Mouse (Mus musculus): ENCODE measurements around the gene Galnt6. TPM values are rescaled to one million over a fixed set of nuclear protein-coding genes. Genes with fewer than 3 reads are reported as not detected.

Gene Galnt6
- polyA plus RNA-seq, 1 experiment from 2014 or later, result 0.22 TPM

- no peak for ATAC-seq (replicated peaks)
- H3K4me2 ChIP-seq, result peak overlapping the region; percentile 55
- no peaks in the 10 kb centered on the region for H3K27me3 ChIP-seq (replicated peaks)
- no peaks in the 10 kb centered on the region for H3K36me3 ChIP-seq (replicated peaks)
- H3K27ac ChIP-seq, result peak overlapping the region; percentile 87
- WGBS, result 44% methylated on average over 8 of the region's 8 CpGs
- H3K4me3 ChIP-seq, result peak overlapping the region; percentile 70
- H3K4me1 ChIP-seq, result peaks cover 25% of the 10 kb centered on the region
- H3K9me3 ChIP-seq, result no peaks in the 10 kb centered on the region
- H3K9ac ChIP-seq, result peak overlapping the region; percentile 74
Measured at GRCm38 (mm10) chr15:100762649-100763048, 33.5 kb upstream of the Galnt6 start.

GRCm38 (mm10) chr15:100761419-100762185 lies 32.4 kb upstream of the Galnt6 start, which contains the start of gene Slc4a8:
TSS of gene Slc4a8 (plus strand) at chr15:100761747.
- under 1% methylated on average over 64 of the region's 64 CpGs for WGBS
- no peaks in the 10 kb centered on the region for H3K27me3 ChIP-seq (replicated peaks)
- no peaks in the 10 kb centered on the region for H3K36me3 ChIP-seq (replicated peaks)
- H3K4me1 ChIP-seq, result peaks cover 25% of the 10 kb centered on the region
- H3K9me3 ChIP-seq, result no peaks in the 10 kb centered on the region
- peak within 1 kb of the TSS; percentile 87 for H3K27ac ChIP-seq
- ATAC-seq (replicated peaks), result peak; percentile 97
- H3K4me3 ChIP-seq, result peak within 1 kb of the TSS; percentile 70
- peak within 1 kb of the TSS; percentile 55 for H3K4me2 ChIP-seq
- H3K9ac ChIP-seq, result peak within 1 kb of the TSS; percentile 74

- Histone ChIP-seq H3K4me1 (peaks cover 25% of the 10 kb centered on the region), H3K9ac (peak overlapping the region; percentile 12; the same call in 1 of the 2 replicates), H3K9me3 (no peaks in the 10 kb centered on the region), H3K27me3 (replicated peaks) (no peaks in the 10 kb centered on the region), H3K36me3 (replicated peaks) (no peaks in the 10 kb centered on the region), H3K4me3 (peak overlapping the region; percentile 70), H3K4me2 (peak overlapping the region; percentile 55), H3K27ac (peak overlapping the region; percentile 87)
- 8% methylated on average over 9 of the region's 9 CpGs for WGBS
- peak; percentile 55 for ATAC-seq (replicated peaks)
Measured at GRCm38 (mm10) chr15:100761036-100761418, 31.9 kb upstream of the Galnt6 start.

GRCm38 (mm10) chr15:100759286-100759685 lies 30.1 kb upstream of the Galnt6 start:
- ATAC-seq (replicated peaks), result no peak
- no peaks in the 10 kb centered on the region for H3K9me3 ChIP-seq
- H3K27ac ChIP-seq, result no peak overlapping the region
- H3K4me1 ChIP-seq, result peaks cover 30% of the 10 kb centered on the region
- H3K4me3 ChIP-seq, result no peak overlapping the region
- WGBS, result 86% methylated on average over 10 of the region's 10 CpGs
- H3K4me2 ChIP-seq, result no peak overlapping the region
- H3K36me3 ChIP-seq (replicated peaks), result no peaks in the 10 kb centered on the region
- H3K27me3 ChIP-seq (replicated peaks), result no peaks in the 10 kb centered on the region
- H3K9ac ChIP-seq, result no peak overlapping the region

GRCm38 (mm10) chr15:100757527-100757978 lies 28.4 kb upstream of the Galnt6 start:
- no peak overlapping the region for H3K27ac ChIP-seq
- ATAC-seq (replicated peaks), result no peak
- H3K9me3 ChIP-seq, result no peaks in the 10 kb centered on the region
- WGBS, result 3% methylated on average over 7 of the region's 7 CpGs
- H3K4me2 ChIP-seq, result no peak overlapping the region
- H3K4me1 ChIP-seq, result peaks cover 17% of the 10 kb centered on the region
- H3K4me3 ChIP-seq, result no peak overlapping the region
- H3K36me3 ChIP-seq (replicated peaks), result no peaks in the 10 kb centered on the region
- no peak overlapping the region for H3K9ac ChIP-seq
- no peaks in the 10 kb centered on the region for H3K27me3 ChIP-seq (replicated peaks)

- Histone ChIP-seq H3K4me3 (no peak overlapping the region), H3K27ac (no peak overlapping the region), H3K27me3 (replicated peaks) (no peaks in the 10 kb centered on the region), H3K9ac (no peak overlapping the region), H3K9me3 (no peaks in the 10 kb centered on the region), H3K4me2 (no peak overlapping the region), H3K36me3 (replicated peaks) (no peaks in the 10 kb centered on the region), H3K4me1 (peaks cover 16% of the 10 kb centered on the region)
- WGBS, result 64% methylated on average over 3 of the region's 3 CpGs
- no peak for ATAC-seq (replicated peaks)
Measured at GRCm38 (mm10) chr15:100755881-100756624, 26.9 kb upstream of the Galnt6 start.

GRCm38 (mm10) chr15:100755498-100755859 lies 26.3 kb upstream of the Galnt6 start:
- 35% methylated on average over 5 of the region's 8 CpGs for WGBS
- ATAC-seq (replicated peaks), result no peak
- no peak overlapping the region for H3K27ac ChIP-seq

GRCm38 (mm10) chr15:100754805-100755497 lies 25.8 kb upstream of the Galnt6 start:
- Histone ChIP-seq H3K9me3 (no peaks in the 10 kb centered on the region), H3K27ac (no peak overlapping the region), H3K27me3 (replicated peaks) (no peaks in the 10 kb centered on the region), H3K4me1 (peaks cover 5% of the 10 kb centered on the region), H3K36me3 (replicated peaks) (no peaks in the 10 kb centered on the region), H3K4me2 (peak overlapping the region; percentile 31), H3K9ac (no peak overlapping the region), H3K4me3 (no peak overlapping the region)
- WGBS, result 11% methylated on average over 11 of the region's 11 CpGs
- ATAC-seq (replicated peaks), result no peak

More at GRCm38 (mm10) chr15:100755498-100755859, 26.3 kb upstream of the Galnt6 start:
- Histone ChIP-seq H3K36me3 (replicated peaks) (no peaks in the 10 kb centered on the region), H3K4me1 (peaks cover 10% of the 10 kb centered on the region), H3K4me2 (peak overlapping the region; percentile 31), H3K9ac (no peak overlapping the region), H3K27me3 (replicated peaks) (no peaks in the 10 kb centered on the region), H3K4me3 (no peak overlapping the region), H3K9me3 (no peaks in the 10 kb centered on the region)

GRCm38 (mm10) chr15:100754041-100754440 lies 24.9 kb upstream of the Galnt6 start:
- ATAC-seq (replicated peaks), result no peak
- 44% methylated on average over 7 of the region's 7 CpGs for WGBS
- Histone ChIP-seq H3K4me2 (no peak overlapping the region), H3K4me1 (peaks cover 5% of the 10 kb centered on the region), H3K36me3 (replicated peaks) (no peaks in the 10 kb centered on the region), H3K27me3 (replicated peaks) (no peaks in the 10 kb centered on the region), H3K4me3 (no peak overlapping the region), H3K9me3 (no peaks in the 10 kb centered on the region), H3K27ac (no peak overlapping the region), H3K9ac (no peak overlapping the region)

- no peaks in the 10 kb centered on the region for H3K27me3 ChIP-seq (replicated peaks)
- ATAC-seq (replicated peaks), result no peak
- H3K4me2 ChIP-seq, result no peak overlapping the region
- 73% methylated on average over 5 of the region's 5 CpGs for WGBS
- H3K4me1 ChIP-seq, result peaks cover 5% of the 10 kb centered on the region
- no peak overlapping the region for H3K4me3 ChIP-seq
- no peaks in the 10 kb centered on the region for H3K9me3 ChIP-seq
- no peak overlapping the region for H3K27ac ChIP-seq
- no peak overlapping the region for H3K9ac ChIP-seq
- H3K36me3 ChIP-seq (replicated peaks), result no peaks in the 10 kb centered on the region
Measured at GRCm38 (mm10) chr15:100753045-100753444, 23.9 kb upstream of the Galnt6 start.

GRCm38 (mm10) chr15:100752439-100752838 lies 23.3 kb upstream of the Galnt6 start:
- Histone ChIP-seq H3K27me3 (replicated peaks) (no peaks in the 10 kb centered on the region), H3K9me3 (no peaks in the 10 kb centered on the region), H3K9ac (no peak overlapping the region), H3K4me2 (no peak overlapping the region), H3K4me3 (no peak overlapping the region), H3K27ac (no peak overlapping the region), H3K36me3 (replicated peaks) (no peaks in the 10 kb centered on the region), H3K4me1 (peaks cover 10% of the 10 kb centered on the region)
- WGBS, result 76% methylated on average over 2 of the region's 2 CpGs
- no peak for ATAC-seq (replicated peaks)
